Mouse (Mus musculus) hindlimb bud, embryonic 11.5 days (tissue): ENCODE measurements around the gene Gpbar1.
A peak's percentile ranks its signal among the peaks of the same experiment; 100 is the strongest.

Source experiments
- DNase-seq: peaks from one replicate; pipeline ENCODE4 v3.0.0-alpha.2; 2012; ENCODE audit warnings: low read depth, low spot score; ENCODE audit errors: extremely low spot score

The Gpbar1 gene

GRCm38 (mm10) chr1:74278538-74278937 is at the start of gene Gpbar1:
Gpbar1 (plus strand) TSS chr1:74278550.
- DNase-seq, result no peak

- DNase-seq, result no peak
Measured at GRCm38 (mm10) chr1:74229942-74230341, 48.4 kb upstream of the Gpbar1 start.

DNA sequence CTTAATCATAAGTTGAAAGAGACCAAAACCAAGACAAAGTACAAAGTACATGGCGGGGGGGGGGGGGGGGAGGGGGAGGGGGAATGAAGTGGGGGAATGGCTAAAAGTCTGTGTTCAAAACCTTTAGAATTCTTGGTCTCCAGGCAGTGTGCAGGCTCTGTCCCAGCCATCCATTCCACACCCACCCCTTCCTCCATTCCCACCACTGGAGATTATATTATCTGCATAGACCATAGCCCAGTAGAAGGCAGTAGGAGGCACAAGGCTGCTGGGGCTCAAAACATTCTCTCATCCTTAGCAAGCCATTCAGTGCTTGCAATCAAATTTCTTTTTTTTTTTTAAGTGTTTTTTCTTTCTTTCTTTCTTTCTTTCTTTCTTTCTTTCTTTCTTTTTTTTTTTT is 47.4 kb upstream of the Gpbar1 start:
- no peak for DNase-seq

- peak; percentile 82 for DNase-seq
Measured at GRCm38 (mm10) chr1:74235938-74236589, 42.3 kb upstream of the Gpbar1 start, which contains the start of gene Arpc2. Arpc2 (plus strand) TSS chr1:74236084.

DNA sequence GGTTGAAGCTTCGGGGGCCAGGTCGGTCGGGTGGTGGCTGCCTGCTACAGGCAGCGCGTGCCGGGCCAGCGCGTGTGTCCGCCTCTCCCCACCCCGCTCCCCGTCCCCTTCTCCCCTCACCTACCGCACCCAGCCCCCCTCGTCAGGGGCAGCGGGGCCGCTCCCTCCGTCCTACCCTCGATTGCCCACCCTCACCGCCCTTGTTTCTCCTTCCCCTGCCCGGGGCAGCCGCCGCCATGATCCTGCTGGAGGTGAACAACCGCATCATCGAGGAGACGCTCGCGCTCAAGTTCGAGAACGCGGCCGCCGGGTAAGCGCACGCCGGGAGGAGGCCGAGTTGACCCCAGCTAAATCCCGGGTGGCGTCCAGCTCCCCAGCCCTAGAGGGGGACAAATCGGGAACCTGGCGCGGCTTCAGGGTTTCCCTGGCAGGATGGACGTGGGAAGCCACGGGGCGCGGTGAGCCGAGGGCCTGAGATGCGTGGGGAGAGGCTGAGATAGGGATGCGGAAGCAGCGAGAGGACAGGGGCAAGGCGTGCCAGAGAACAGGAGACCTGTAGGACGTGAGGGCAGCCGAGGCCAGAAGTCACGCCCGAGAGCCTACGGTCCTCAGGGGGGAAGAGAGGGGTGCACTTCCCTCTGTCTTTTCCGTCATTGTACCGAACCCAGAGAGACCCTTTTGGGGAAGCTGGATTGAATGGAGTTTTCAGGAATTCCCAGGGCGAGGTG is 41.6 kb upstream of the Gpbar1 start:
- no peak for DNase-seq

DNA sequence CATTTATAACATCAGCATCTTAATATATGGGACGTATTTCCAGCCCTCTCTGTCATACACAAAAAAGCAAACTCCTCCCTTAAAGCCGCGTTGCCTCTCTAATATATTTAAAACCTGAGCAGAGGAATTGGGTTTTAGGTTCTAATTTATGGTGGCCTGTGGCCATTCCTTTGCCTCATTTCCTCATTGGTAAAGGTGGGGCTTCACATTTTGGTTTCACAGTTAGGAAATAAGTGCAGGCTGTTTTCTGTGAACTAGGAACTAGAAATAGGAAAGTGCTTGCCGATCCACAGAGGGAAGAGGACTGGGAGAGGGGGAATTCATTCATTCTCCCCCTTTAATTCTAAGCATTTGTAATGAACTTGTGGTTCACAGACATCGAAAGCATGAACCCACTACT is 40.7 kb upstream of the Gpbar1 start:
- DNase-seq, result no peak

DNA sequence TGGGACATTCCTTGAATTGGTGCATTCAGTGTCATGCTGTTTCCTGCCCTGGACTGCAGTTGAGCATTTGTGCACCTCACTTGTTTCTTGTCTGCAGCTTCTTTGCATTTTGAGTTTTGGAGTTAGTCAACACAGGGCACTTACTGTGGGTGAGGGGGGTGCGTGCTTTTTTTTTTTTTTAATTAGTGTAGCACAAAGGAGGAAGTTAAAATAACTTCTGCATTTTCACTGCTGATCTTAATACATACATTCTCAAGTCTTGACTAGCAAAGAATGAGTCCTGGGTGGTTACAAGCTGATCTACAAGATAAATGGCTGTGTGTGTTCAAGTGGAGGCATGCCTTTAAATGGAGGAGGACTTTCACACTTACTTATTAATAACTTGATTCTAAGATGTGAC is 40.2 kb upstream of the Gpbar1 start:
- DNase-seq, result no peak

- DNase-seq, result no peak
Measured at GRCm38 (mm10) chr1:74239162-74239561, 39.2 kb upstream of the Gpbar1 start.

- DNase-seq, result no peak
Measured at GRCm38 (mm10) chr1:74239618-74240017, 38.7 kb upstream of the Gpbar1 start.

GRCm38 (mm10) chr1:74240311-74240710 is 38.0 kb upstream of the Gpbar1 start:
- DNase-seq, result no peak

- no peak for DNase-seq
Measured at GRCm38 (mm10) chr1:74240832-74241231, 37.5 kb upstream of the Gpbar1 start.

DNA sequence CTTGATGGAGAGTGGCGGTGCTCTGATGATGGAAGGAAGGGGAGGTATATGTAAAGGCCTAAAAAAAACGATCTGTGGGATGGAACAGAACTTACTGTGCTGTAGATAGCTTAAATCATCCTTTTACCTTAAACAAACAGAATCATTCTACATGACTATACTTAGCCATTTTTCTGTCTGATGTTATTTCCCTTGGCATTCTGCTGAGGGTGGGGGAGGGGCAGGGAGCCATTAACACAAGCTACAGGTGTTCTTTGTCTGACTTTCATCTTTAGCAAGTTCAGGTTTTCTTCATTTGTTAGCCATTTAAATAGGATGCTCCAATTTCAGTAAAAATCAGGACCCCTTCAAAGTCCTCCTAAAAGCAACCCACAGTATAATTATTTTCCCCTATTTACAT is 32.8 kb upstream of the Gpbar1 start:
- DNase-seq, result no peak

- DNase-seq, result no peak
Measured at GRCm38 (mm10) chr1:74248799-74249198, 29.6 kb upstream of the Gpbar1 start.

- DNase-seq, result no peak
Measured at GRCm38 (mm10) chr1:74249331-74249980, 28.9 kb upstream of the Gpbar1 start.

DNA sequence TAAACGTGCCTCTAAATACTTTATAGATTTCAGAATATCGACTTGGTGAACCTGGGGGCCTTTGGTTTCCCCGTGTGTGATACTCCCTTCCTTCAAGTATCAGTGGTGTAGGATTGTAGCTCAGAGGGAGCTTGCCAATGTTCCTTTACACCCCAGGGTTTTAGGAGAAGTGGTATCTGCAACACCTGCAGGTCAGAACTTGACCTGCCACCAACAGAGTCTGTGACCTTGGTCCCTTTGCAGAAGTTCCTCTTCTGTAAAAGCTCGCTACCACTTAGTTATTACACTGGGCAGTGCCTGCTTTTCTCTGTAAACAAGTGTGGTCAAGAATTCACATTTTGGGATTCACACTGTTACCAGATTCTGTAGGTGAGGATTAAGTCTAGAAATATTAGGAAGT is 28.3 kb upstream of the Gpbar1 start:
- DNase-seq, result no peak

GRCm38 (mm10) chr1:74255704-74256345 is 22.5 kb upstream of the Gpbar1 start:
- DNase-seq, result no peak

DNA sequence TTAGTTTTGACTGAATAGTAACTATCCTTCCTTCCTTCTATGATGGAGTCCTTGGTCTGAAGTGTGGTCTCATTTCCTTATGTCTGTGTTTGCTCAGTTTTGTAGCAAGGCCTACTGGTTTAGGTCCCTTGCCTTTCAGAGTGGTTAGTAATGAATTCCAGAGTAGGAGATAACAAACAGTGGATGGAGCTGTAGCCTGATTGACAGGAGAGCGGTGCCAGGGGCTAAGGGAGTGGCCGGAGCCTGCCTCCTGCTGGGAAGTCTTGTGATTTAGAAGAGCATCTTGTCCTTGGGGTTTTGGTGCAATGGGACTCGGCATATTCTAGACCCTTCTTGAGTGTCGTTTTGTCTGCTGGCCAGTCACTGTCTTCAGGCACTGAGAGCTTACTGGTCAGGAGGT is 21.6 kb upstream of the Gpbar1 start:
- no peak for DNase-seq

- DNase-seq, result no peak
Measured at GRCm38 (mm10) chr1:74262510-74262909, 15.8 kb upstream of the Gpbar1 start.

DNA sequence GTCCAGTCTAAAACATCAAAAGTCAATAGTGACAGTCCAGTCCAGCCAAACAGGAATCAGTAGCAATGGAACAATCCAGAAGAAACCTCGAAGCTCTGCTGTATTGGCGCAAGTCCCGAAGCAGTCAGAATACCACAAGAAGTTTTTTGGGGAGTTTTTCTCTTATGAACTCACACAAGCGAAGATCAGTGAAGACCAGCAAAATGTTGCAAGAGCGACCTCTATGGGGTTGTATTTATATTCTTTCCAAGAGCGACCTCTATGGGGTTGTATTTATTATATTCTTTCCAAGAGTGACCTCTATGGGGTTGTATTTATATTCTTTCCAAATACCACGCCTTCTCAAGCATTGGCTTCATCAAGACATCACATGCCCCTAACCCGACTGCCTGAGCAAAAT is 9.6 kb upstream of the Gpbar1 start:
- DNase-seq, result no peak

DNA sequence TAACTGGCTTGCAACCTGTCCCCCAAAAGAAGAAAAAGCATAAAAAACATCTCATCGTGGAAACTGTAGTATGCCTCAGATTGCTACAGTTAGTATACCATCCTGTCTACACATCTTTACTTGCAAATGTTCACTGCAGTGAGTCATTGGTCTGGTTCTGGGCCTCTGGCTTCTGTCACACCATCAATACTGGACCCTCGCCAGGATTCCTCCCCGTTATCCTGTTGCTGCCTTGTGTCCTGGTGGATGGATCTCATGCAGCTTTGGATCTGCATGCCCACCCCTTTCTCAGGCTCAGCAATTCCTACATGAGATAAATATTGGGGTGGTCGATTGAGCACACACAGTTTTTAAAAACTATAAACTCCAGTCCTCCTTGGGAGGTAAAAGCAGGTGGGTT is 6.7 kb upstream of the Gpbar1 start:
- DNase-seq, result no peak

DNA sequence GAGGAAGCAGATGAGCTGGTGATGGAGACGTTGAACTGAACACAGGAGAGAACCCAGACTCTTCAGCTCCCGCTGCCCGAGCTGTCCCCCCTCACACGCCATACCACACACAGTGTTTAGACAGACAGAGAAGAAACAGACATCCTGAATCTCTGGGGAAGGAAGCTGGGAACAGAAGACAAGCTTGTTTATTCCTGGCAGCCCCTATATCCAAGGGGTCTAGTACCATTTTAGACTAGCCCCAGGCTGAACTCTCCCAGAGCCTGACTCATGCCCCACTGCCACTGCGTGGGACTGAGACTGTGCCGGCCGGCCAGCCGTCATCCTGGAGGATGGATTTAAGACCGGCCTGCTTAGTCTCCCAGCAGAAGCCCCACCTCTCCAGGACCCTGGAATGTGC is 3.3 kb upstream of the Gpbar1 start:
- DNase-seq, result no peak

- no peak for DNase-seq
Measured at GRCm38 (mm10) chr1:74277041-74277440, 1.3 kb upstream of the Gpbar1 start.
